Mouse (Mus musculus) lung, embryonic 16.5 days (tissue): ENCODE measurements around the gene Susd1. TPM values are rescaled to one million over a fixed set of nuclear protein-coding genes. Genes with fewer than 3 reads are reported as not detected.
A peak's percentile ranks its signal among the peaks of the same experiment; 100 is the strongest.

ENCODE experiments used
- ATAC-seq: fragments of 200-750 bp; cut with Nextera tagmentation; 2 replicates; pipeline ENCODE4 v1.8.0; 2017; ENCODE audit warnings: low read depth, mild to moderate bottlenecking, moderate library complexity
- H3K27ac ChIP-seq: fragments of 300-500 bp; sonication (generic); 2 replicates; pipeline ENCODE4 v1.5.1; 2014; ENCODE audit warnings: mild to moderate bottlenecking, control low read depth, low read length
- H3K27me3 ChIP-seq: fragments of 300-500 bp; sonication (generic); 2 replicates; pipeline ENCODE4 v1.6.1; 2014; ENCODE audit warnings: low read depth, low read length, mixed read lengths; ENCODE audit not compliant: control insufficient read depth, insufficient read depth
- H3K36me3 ChIP-seq: fragments of 300-500 bp; sonication (generic); 2 replicates; pipeline ENCODE4 v1.6.1; 2014; ENCODE audit warnings: low read length; ENCODE audit not compliant: control insufficient read depth, insufficient read depth
- H3K4me1 ChIP-seq: fragments of 300-500 bp; sonication (generic); replicated peaks from 2 replicates; pipeline ENCODE4 v1.6.1; 2014; ENCODE audit warnings: low read length, mixed read lengths; ENCODE audit not compliant: control insufficient read depth, insufficient read depth
- H3K4me2 ChIP-seq: fragments of 300-500 bp; sonication (generic); 2 replicates; pipeline ENCODE4 v1.6.1; 2014; ENCODE audit warnings: low read depth, low read length, control low read depth
- H3K4me3 ChIP-seq: fragments of 300-500 bp; sonication (generic); 2 replicates; pipeline ENCODE4 v1.5.1; 2014; ENCODE audit warnings: mild to moderate bottlenecking, low read length, control low read depth
- H3K9ac ChIP-seq: fragments of 300-500 bp; sonication (generic); 2 replicates; pipeline ENCODE4 v1.6.1; 2014; ENCODE audit warnings: low read length, control low read depth
- H3K9me3 ChIP-seq: fragments of 300-500 bp; sonication (generic); 2 replicates; pipeline ENCODE4 v1.6.1; 2016; ENCODE audit warnings: low read length; ENCODE audit not compliant: control insufficient read depth
- WGBS: fragments of 180-500 bp; shearing (Covaris S2); extraction: QIAGEN DNeasy Blood & Tissue Kit; methylation state at CpG from one replicate; pipeline ENCODE4 v1.1.7; 2014; 5-methylcytosine and 5-hydroxymethylcytosine counted together
- polyA plus RNA-seq: library from polyadenylated mRNA; unstranded; fragments of >200 nt; fragmentation: Nextera tagmentation; extraction: Ambion mirVana; gene quantifications from 2 replicates; pipeline ENCODE4 v1.2.1, GENCODE M21; 2015

Gene Susd1
- polyA plus RNA-seq, 1 experiment from 2014 or later: 8.6 TPM

DNA sequence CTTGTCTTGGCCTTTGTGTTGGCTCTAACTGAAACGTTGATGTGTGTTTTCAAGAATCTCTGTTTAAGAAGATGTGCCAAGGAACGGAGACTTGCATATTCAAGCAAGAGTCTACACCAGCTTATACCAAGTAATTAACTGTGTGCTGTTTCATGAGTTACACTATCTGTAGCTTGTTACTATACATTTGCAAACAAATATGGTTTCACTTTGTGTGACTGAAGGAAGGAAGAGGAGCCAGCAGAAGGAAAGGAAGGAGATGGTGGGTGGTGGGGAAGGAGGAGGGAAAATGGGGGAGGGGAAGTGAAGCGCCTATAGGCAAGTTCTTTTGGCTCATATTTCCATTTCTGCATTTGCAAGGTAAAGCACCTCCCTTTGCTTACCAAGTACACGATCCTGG is 58.0 kb downstream of the Susd1 start:
- 60% methylated on average over 4 of the region's 4 CpGs for WGBS
- Histone ChIP-seq H3K4me2 (no peak overlapping the region), H3K9ac (no peak overlapping the region), H3K4me1 (peaks cover 17% of the 10 kb centered on the region), H3K36me3 (no peaks in the 10 kb centered on the region), H3K27ac (no peak overlapping the region), H3K9me3 (no peaks in the 10 kb centered on the region), H3K27me3 (no peaks in the 10 kb centered on the region), H3K4me3 (no peak overlapping the region)
- ATAC-seq: no peak

DNA sequence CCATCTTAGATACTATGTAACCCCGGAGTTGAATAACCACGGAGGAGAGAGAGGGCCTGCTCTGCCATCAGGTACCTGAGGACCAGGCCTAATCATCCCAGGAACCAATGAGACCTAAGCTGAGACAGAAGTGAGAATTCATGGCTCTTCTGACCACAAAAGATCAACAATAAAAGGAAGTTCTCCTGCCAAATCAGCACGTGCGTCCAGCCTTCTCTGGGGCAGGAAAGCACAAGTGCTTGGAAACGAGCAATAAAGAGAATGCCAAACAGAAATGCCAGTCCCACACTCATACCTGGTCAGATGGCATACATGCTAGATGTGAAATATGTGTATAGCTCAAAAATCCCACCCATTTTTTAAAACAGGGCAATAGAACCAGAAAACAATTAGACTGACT is 58.6 kb downstream of the Susd1 start:
- 68% methylated on average over 5 of the region's 5 CpGs for WGBS
- Histone ChIP-seq H3K36me3 (no peaks in the 10 kb centered on the region), H3K9ac (no peak overlapping the region), H3K27me3 (no peaks in the 10 kb centered on the region), H3K4me3 (no peak overlapping the region), H3K4me1 (peaks cover 15% of the 10 kb centered on the region), H3K27ac (no peak overlapping the region), H3K4me2 (no peak overlapping the region), H3K9me3 (no peaks in the 10 kb centered on the region)
- ATAC-seq: no peak

DNA sequence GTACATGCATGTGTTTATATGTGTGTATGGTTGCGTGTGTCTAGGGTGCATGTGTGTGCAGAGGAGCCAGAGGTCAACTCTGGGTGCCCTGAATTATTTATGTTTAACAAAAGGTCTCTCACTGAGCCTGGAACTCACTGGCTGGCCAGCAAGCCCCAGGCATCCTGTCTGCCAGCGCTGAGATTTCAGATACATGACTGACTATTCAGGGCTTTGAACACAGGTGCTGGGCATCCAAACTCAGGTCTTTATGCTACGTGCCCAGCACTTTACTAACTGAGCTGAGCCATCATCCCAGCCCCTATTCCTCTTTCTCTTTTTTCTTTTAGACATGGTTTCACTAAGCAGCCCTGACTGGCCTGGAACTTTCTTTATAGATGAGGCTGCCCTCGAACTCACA is 59.8 kb downstream of the Susd1 start:
- Histone ChIP-seq H3K4me3 (no peak overlapping the region), H3K9me3 (no peaks in the 10 kb centered on the region), H3K9ac (no peak overlapping the region), H3K27me3 (no peaks in the 10 kb centered on the region), H3K4me2 (no peak overlapping the region), H3K27ac (no peak overlapping the region), H3K36me3 (no peaks in the 10 kb centered on the region), H3K4me1 (peaks cover 15% of the 10 kb centered on the region)
- WGBS: 88% methylated on average over 4 of the region's 4 CpGs
- no peak for ATAC-seq

- ATAC-seq: no peak
- no peak overlapping the region for H3K9ac ChIP-seq
- no peaks in the 10 kb centered on the region for H3K27me3 ChIP-seq
- H3K4me1 ChIP-seq: no peaks in the 10 kb centered on the region; the same call in 1 of the 2 replicates
- peak overlapping the region; percentile 73 for H3K27ac ChIP-seq
- H3K4me3 ChIP-seq: no peak overlapping the region
- no peaks in the 10 kb centered on the region for H3K36me3 ChIP-seq
- no peak overlapping the region for H3K4me2 ChIP-seq
- H3K9me3 ChIP-seq: no peaks in the 10 kb centered on the region
- 49% methylated on average over 10 of the region's 10 CpGs for WGBS
Measured at GRCm38 (mm10) chr4:59374271-59374938, 64.0 kb downstream of the Susd1 start.

DNA sequence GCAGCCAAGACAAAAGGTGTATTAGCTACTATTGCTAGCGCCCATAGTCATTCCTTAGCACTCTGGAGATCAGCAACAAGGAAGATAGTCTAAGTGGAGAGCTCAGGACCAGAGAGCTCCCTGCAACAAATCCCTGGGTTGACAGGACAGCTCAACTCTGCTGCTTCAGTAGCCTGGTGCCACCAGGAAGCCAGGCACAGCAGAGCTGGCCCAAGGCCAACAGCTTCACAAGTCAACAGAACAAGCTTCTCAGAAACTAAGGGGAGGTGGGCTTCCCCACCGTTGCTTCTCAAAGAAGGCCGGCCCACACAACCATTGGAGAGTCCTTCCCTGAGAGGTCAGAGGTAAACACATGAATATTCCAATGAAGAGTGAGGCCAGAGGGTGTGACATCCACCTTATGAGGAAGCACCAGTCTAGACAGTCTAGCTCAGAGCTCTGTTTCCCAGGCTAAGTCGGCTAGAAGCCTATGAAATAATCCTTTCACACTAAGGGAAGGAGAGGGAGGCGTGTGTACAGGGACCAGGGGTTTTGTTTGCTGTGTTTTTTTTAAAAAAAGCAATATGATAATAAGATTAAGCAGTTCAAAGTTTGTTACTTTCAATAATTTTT is 65.8 kb downstream of the Susd1 start:
- Histone ChIP-seq H3K4me2 (no peak overlapping the region), H3K9me3 (no peaks in the 10 kb centered on the region), H3K27ac (no peak overlapping the region; the same call in 1 of the 2 replicates), H3K9ac (no peak overlapping the region), H3K27me3 (no peaks in the 10 kb centered on the region), H3K4me1 (no peaks in the 10 kb centered on the region; the same call in 1 of the 2 replicates), H3K4me3 (no peak overlapping the region), H3K36me3 (no peaks in the 10 kb centered on the region)
- ATAC-seq: 0 out of 2 replicates have a peak, but pooled peaks have one; percentile 38
- 53% methylated on average over 5 of the region's 5 CpGs for WGBS

GRCm38 (mm10) chr4:59371910-59372309 is 66.5 kb downstream of the Susd1 start:
- Histone ChIP-seq H3K27me3 (no peaks in the 10 kb centered on the region), H3K9ac (no peak overlapping the region), H3K36me3 (no peaks in the 10 kb centered on the region), H3K9me3 (no peaks in the 10 kb centered on the region), H3K4me3 (no peak overlapping the region), H3K4me2 (no peak overlapping the region), H3K27ac (no peak overlapping the region), H3K4me1 (no peaks in the 10 kb centered on the region; the same call in 1 of the 2 replicates)
- WGBS: 91% methylated on average over 5 of the region's 5 CpGs
- no peak for ATAC-seq

- no peaks in the 10 kb centered on the region for H3K9me3 ChIP-seq
Measured at GRCm38 (mm10) chr4:59369941-59370340, 68.5 kb downstream of the Susd1 start.

DNA sequence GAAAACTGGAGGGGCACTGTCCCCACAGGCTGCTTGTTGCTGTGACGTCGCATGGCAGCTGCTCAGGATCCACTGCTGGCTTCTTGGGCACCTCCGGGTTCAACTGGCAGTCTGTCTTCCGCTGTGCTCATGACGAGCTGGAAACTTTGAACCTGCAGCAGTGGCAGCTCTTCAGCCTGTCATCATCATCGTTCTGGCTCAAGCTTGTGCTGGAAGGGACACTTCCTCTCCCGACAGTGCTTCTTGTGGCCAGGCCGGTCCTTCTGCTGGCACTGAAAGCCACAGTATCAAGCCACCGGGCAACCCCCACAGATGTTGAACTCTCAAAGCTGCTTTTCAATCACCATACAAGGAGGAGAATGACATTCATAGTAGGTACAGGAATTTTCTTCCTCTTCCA is 70.3 kb downstream of the Susd1 start:
- no peaks in the 10 kb centered on the region for H3K36me3 ChIP-seq
- H3K9ac ChIP-seq: no peak overlapping the region
- ATAC-seq: no peak
- peaks cover 19% of the 10 kb centered on the region for H3K4me1 ChIP-seq
- no peaks in the 10 kb centered on the region for H3K27me3 ChIP-seq
- no peak overlapping the region for H3K4me2 ChIP-seq
- no peak overlapping the region for H3K4me3 ChIP-seq
- WGBS: 70% methylated on average over 9 of the region's 9 CpGs
- H3K9me3 ChIP-seq: no peaks in the 10 kb centered on the region
- no peak overlapping the region for H3K27ac ChIP-seq

More at GRCm38 (mm10) chr4:59369941-59370340, 68.5 kb downstream of the Susd1 start:
- 90% methylated on average over 2 of the region's 2 CpGs for WGBS
- Histone ChIP-seq H3K4me3 (no peak overlapping the region), H3K4me2 (no peak overlapping the region), H3K9ac (no peak overlapping the region), H3K36me3 (no peaks in the 10 kb centered on the region), H3K27ac (no peak overlapping the region), H3K27me3 (no peaks in the 10 kb centered on the region), H3K4me1 (peaks cover 2% of the 10 kb centered on the region)
- ATAC-seq: no peak

GRCm38 (mm10) chr4:59366206-59366605 is 72.2 kb downstream of the Susd1 start:
- Histone ChIP-seq H3K27ac (no peak overlapping the region), H3K4me2 (no peak overlapping the region), H3K36me3 (no peaks in the 10 kb centered on the region), H3K9me3 (no peaks in the 10 kb centered on the region), H3K4me1 (peaks cover 27% of the 10 kb centered on the region), H3K27me3 (no peaks in the 10 kb centered on the region), H3K4me3 (no peak overlapping the region), H3K9ac (no peak overlapping the region)
- 89% methylated on average over 9 of the region's 9 CpGs for WGBS
- ATAC-seq: no peak
